Mouse (Mus musculus): ENCODE results near the gene Lmtk2. TPM values are rescaled to one million over a fixed set of nuclear protein-coding genes. Genes with fewer than 3 reads are reported as not detected.
A peak's percentile ranks its signal among the peaks of the same experiment; 100 is the strongest.

The Lmtk2 gene
- polyA plus RNA-seq, 1 experiment from 2014 or later = 4.8 TPM

GRCm38 (mm10) chr5:144082006-144082405 is 18.2 kb upstream of the Lmtk2 start:
- 89% methylated on average over 5 of the region's 5 CpGs for WGBS
- no peak overlapping the region for H3K9ac ChIP-seq (ENCODE audit: low read depth, low read length)
- H3K36me3 ChIP-seq (ENCODE audit: control insufficient read depth, insufficient read depth, low read length) = no peaks in the 10 kb centered on the region
- no peaks in the 10 kb centered on the region for H3K4me1 ChIP-seq (ENCODE audit: control insufficient read depth, insufficient read depth, low read length)
- no peak overlapping the region for H3K4me3 ChIP-seq (ENCODE audit: low read length)
- H3K4me2 ChIP-seq (ENCODE audit: low read depth, low read length) = no peak overlapping the region
- ATAC-seq = no peak
- H3K9me3 ChIP-seq (ENCODE audit: control insufficient read depth, low read length) = no peaks in the 10 kb centered on the region
- H3K27me3 ChIP-seq (replicated peaks; ENCODE audit: control insufficient read depth, insufficient read depth, low read length) = no peaks in the 10 kb centered on the region
- H3K27ac ChIP-seq (ENCODE audit: low read length) = no peak overlapping the region

GRCm38 (mm10) chr5:144083521-144083920 is 16.7 kb upstream of the Lmtk2 start:
- Histone ChIP-seq H3K9me3 (ENCODE audit: control insufficient read depth, low read length) (no peaks in the 10 kb centered on the region), H3K36me3 (ENCODE audit: control insufficient read depth, insufficient read depth, low read length) (no peaks in the 10 kb centered on the region)
- WGBS = 100% methylated on average over 2 of the region's 2 CpGs

GRCm38 (mm10) chr5:144084271-144084670 is 16.0 kb upstream of the Lmtk2 start:
- Histone ChIP-seq H3K36me3 (ENCODE audit: control insufficient read depth, insufficient read depth, low read length) (no peaks in the 10 kb centered on the region), H3K27me3 (replicated peaks; ENCODE audit: control insufficient read depth, insufficient read depth, low read length) (no peaks in the 10 kb centered on the region), H3K4me3 (ENCODE audit: low read length) (no peak overlapping the region), H3K9me3 (ENCODE audit: control insufficient read depth, low read length) (no peaks in the 10 kb centered on the region), H3K27ac (ENCODE audit: low read length) (no peak overlapping the region), H3K9ac (ENCODE audit: low read depth, low read length) (no peak overlapping the region), H3K4me1 (ENCODE audit: control insufficient read depth, insufficient read depth, low read length) (no peaks in the 10 kb centered on the region), H3K4me2 (ENCODE audit: low read depth, low read length) (no peak overlapping the region)
- no peak for ATAC-seq
- WGBS = 65% methylated on average over 4 of the region's 4 CpGs

More at GRCm38 (mm10) chr5:144083521-144083920, 16.7 kb upstream of the Lmtk2 start:
- Histone ChIP-seq H3K4me3 (ENCODE audit: low read length) (no peak overlapping the region), H3K4me1 (ENCODE audit: control insufficient read depth, insufficient read depth, low read length) (no peaks in the 10 kb centered on the region), H3K27me3 (replicated peaks; ENCODE audit: control insufficient read depth, insufficient read depth, low read length) (no peaks in the 10 kb centered on the region), H3K27ac (ENCODE audit: low read length) (no peak overlapping the region), H3K9ac (ENCODE audit: low read depth, low read length) (no peak overlapping the region), H3K4me2 (ENCODE audit: low read depth, low read length) (no peak overlapping the region)
- no peak for ATAC-seq

GRCm38 (mm10) chr5:144085696-144086095 is 14.5 kb upstream of the Lmtk2 start:
- 88% methylated on average over 6 of the region's 6 CpGs for WGBS
- no peaks in the 10 kb centered on the region for H3K36me3 ChIP-seq (ENCODE audit: control insufficient read depth, insufficient read depth, low read length)
- H3K4me3 ChIP-seq (ENCODE audit: low read length) = no peak overlapping the region
- no peaks in the 10 kb centered on the region for H3K9me3 ChIP-seq (ENCODE audit: control insufficient read depth, low read length)
- no peak overlapping the region for H3K9ac ChIP-seq (ENCODE audit: low read depth, low read length)
- ATAC-seq = no peak
- no peaks in the 10 kb centered on the region for H3K27me3 ChIP-seq (replicated peaks; ENCODE audit: control insufficient read depth, insufficient read depth, low read length)
- H3K27ac ChIP-seq (ENCODE audit: low read length) = no peak overlapping the region
- no peaks in the 10 kb centered on the region for H3K4me1 ChIP-seq (ENCODE audit: control insufficient read depth, insufficient read depth, low read length)
- no peak overlapping the region for H3K4me2 ChIP-seq (ENCODE audit: low read depth, low read length)

- H3K4me1 ChIP-seq (ENCODE audit: control insufficient read depth, insufficient read depth, low read length) = no peaks in the 10 kb centered on the region
- no peaks in the 10 kb centered on the region for H3K9me3 ChIP-seq (ENCODE audit: control insufficient read depth, low read length)
- peak; percentile 78 for ATAC-seq
- H3K4me2 ChIP-seq (ENCODE audit: low read depth, low read length) = no peak overlapping the region
- no peak overlapping the region for H3K9ac ChIP-seq (ENCODE audit: low read depth, low read length)
- H3K27ac ChIP-seq (ENCODE audit: low read length) = no peak overlapping the region
- no peak overlapping the region for H3K4me3 ChIP-seq (ENCODE audit: low read length)
- no peaks in the 10 kb centered on the region for H3K27me3 ChIP-seq (replicated peaks; ENCODE audit: control insufficient read depth, insufficient read depth, low read length)
- 37% methylated on average over 2 of the region's 2 CpGs for WGBS
- H3K36me3 ChIP-seq (ENCODE audit: control insufficient read depth, insufficient read depth, low read length) = no peaks in the 10 kb centered on the region
Observed at GRCm38 (mm10) chr5:144086494-144086893, 13.7 kb upstream of the Lmtk2 start.

- WGBS = 72% methylated on average over 2 of the region's 2 CpGs
- peak; percentile 63 for ATAC-seq
- Histone ChIP-seq H3K27me3 (replicated peaks; ENCODE audit: control insufficient read depth, insufficient read depth, low read length) (no peaks in the 10 kb centered on the region), H3K36me3 (ENCODE audit: control insufficient read depth, insufficient read depth, low read length) (no peaks in the 10 kb centered on the region), H3K4me1 (ENCODE audit: control insufficient read depth, insufficient read depth, low read length) (no peaks in the 10 kb centered on the region), H3K4me3 (ENCODE audit: low read length) (no peak overlapping the region), H3K9me3 (ENCODE audit: control insufficient read depth, low read length) (no peaks in the 10 kb centered on the region), H3K4me2 (ENCODE audit: low read depth, low read length) (no peak overlapping the region), H3K9ac (ENCODE audit: low read depth, low read length) (no peak overlapping the region), H3K27ac (ENCODE audit: low read length) (no peak overlapping the region)
Observed at GRCm38 (mm10) chr5:144088354-144088753, 11.9 kb upstream of the Lmtk2 start.

GRCm38 (mm10) chr5:144095461-144095970 is 4.7 kb upstream of the Lmtk2 start:
- Histone ChIP-seq H3K27ac (ENCODE audit: low read length) (no peak overlapping the region), H3K27me3 (replicated peaks; ENCODE audit: control insufficient read depth, insufficient read depth, low read length) (no peaks in the 10 kb centered on the region), H3K36me3 (ENCODE audit: control insufficient read depth, insufficient read depth, low read length) (no peaks in the 10 kb centered on the region), H3K9ac (ENCODE audit: low read depth, low read length) (no peak overlapping the region), H3K9me3 (ENCODE audit: control insufficient read depth, low read length) (no peaks in the 10 kb centered on the region), H3K4me1 (ENCODE audit: control insufficient read depth, insufficient read depth, low read length) (peaks cover 6% of the 10 kb centered on the region), H3K4me3 (ENCODE audit: low read length) (no peak overlapping the region), H3K4me2 (ENCODE audit: low read depth, low read length) (no peak overlapping the region)
- 63% methylated on average over 6 of the region's 6 CpGs for WGBS
- no peak for ATAC-seq

GRCm38 (mm10) chr5:144097902-144098639 is 2.2 kb upstream of the Lmtk2 start:
- ATAC-seq = peak; percentile 76
- Histone ChIP-seq H3K4me1 (ENCODE audit: control insufficient read depth, insufficient read depth, low read length) (peaks cover 12% of the 10 kb centered on the region), H3K4me2 (ENCODE audit: low read depth, low read length) (peak overlapping the region; percentile 34), H3K4me3 (ENCODE audit: low read length) (peak overlapping the region; percentile 15), H3K36me3 (ENCODE audit: control insufficient read depth, insufficient read depth, low read length) (no peaks in the 10 kb centered on the region), H3K27me3 (replicated peaks; ENCODE audit: control insufficient read depth, insufficient read depth, low read length) (no peaks in the 10 kb centered on the region), H3K27ac (ENCODE audit: low read length) (peak overlapping the region; percentile 73), H3K9ac (ENCODE audit: low read depth, low read length) (peak overlapping the region; percentile 32; the same call in 1 of the 2 replicates), H3K9me3 (ENCODE audit: control insufficient read depth, low read length) (no peaks in the 10 kb centered on the region)
- 51% methylated on average over 16 of the region's 16 CpGs for WGBS

- Histone ChIP-seq H3K36me3 (ENCODE audit: control insufficient read depth, insufficient read depth, low read length) (no peaks in the 10 kb centered on the region), H3K4me1 (ENCODE audit: control insufficient read depth, insufficient read depth, low read length) (peaks cover 15% of the 10 kb centered on the region), H3K27ac (ENCODE audit: low read length) (peak overlapping the region; percentile 73), H3K4me3 (ENCODE audit: low read length) (peak overlapping the region; percentile 15), H3K27me3 (replicated peaks; ENCODE audit: control insufficient read depth, insufficient read depth, low read length) (no peaks in the 10 kb centered on the region), H3K9me3 (ENCODE audit: control insufficient read depth, low read length) (no peaks in the 10 kb centered on the region), H3K9ac (ENCODE audit: low read depth, low read length) (peak overlapping the region; percentile 24; the same call in 1 of the 2 replicates), H3K4me2 (ENCODE audit: low read depth, low read length) (peak overlapping the region; percentile 34)
- peak; percentile 57 for ATAC-seq
- 25% methylated on average over 8 of the region's 8 CpGs for WGBS
Observed at GRCm38 (mm10) chr5:144098640-144098929, 1.7 kb upstream of the Lmtk2 start.
